Mouse (Mus musculus) midbrain, embryonic 13.5 days (tissue): Measurements from ENCODE around the gene Gm21256. TPM values are rescaled to one million over a fixed set of nuclear protein-coding genes. Genes with fewer than 3 reads are reported as not detected.
"Not testable (repeated sequence)": the region's sequence is repeated elsewhere in the genome, so short reads cannot be mapped to it uniquely, and the experiment has no call there.

Experiments used
- ATAC-seq: fragments of 200-750 bp; cut with Nextera tagmentation; 2 replicates; pipeline ENCODE4 v1.8.0; 2017; ENCODE audit warnings: mild to moderate bottlenecking, moderate TSS enrichment, moderate library complexity
- H3K27ac ChIP-seq: fragments of 300-500 bp; sonication (generic); 2 replicates; pipeline ENCODE4 v1.5.1; 2015; ENCODE audit warnings: inconsistent platforms, mild to moderate bottlenecking, moderate library complexity
- H3K27me3 ChIP-seq: fragments of 300-500 bp; sonication (generic); 2 replicates; pipeline ENCODE4 v1.6.1; 2015; ENCODE audit warnings: mild to moderate bottlenecking, inconsistent platforms
- H3K36me3 ChIP-seq: fragments of 300-500 bp; sonication (generic); 2 replicates; pipeline ENCODE4 v1.6.1; 2015; ENCODE audit warnings: mild to moderate bottlenecking, inconsistent platforms
- H3K4me1 ChIP-seq: fragments of 300-500 bp; sonication (generic); replicated peaks from 2 replicates; pipeline ENCODE4 v1.6.1; 2015; ENCODE audit warnings: inconsistent platforms
- H3K4me2 ChIP-seq: fragments of 300-500 bp; sonication (generic); replicated peaks from 2 replicates; pipeline ENCODE4 v1.6.1; 2015; ENCODE audit warnings: moderate library complexity, mild to moderate bottlenecking, inconsistent platforms
- H3K4me3 ChIP-seq: fragments of 300-500 bp; sonication (generic); replicated peaks from 2 replicates; pipeline ENCODE4 v1.5.1; 2015; ENCODE audit warnings: mild to moderate bottlenecking, inconsistent platforms
- H3K9ac ChIP-seq: fragments of 300-500 bp; sonication (generic); replicated peaks from 2 replicates; pipeline ENCODE4 v1.6.1; 2015; ENCODE audit warnings: mild to moderate bottlenecking, inconsistent platforms
- H3K9me3 ChIP-seq: fragments of 300-500 bp; sonication (generic); 2 replicates; pipeline ENCODE4 v1.6.1; 2016; ENCODE audit warnings: mild to moderate bottlenecking, inconsistent platforms
- WGBS: fragments of 180-500 bp; shearing (Covaris S2); methylation state at CpG from one replicate; pipeline ENCODE4 v1.1.7; 2015; 5-methylcytosine and 5-hydroxymethylcytosine counted together
- polyA plus RNA-seq: library from polyadenylated mRNA; unstranded; fragments of >200 nt; fragmentation: Nextera tagmentation; extraction: Ambion mirVana; gene quantifications from 2 replicates; pipeline ENCODE4 v1.2.1, GENCODE M21; 2015

Gene Gm21256
- not detected in 2 replicates for polyA plus RNA-seq

GRCm38 (mm10) chrY:47450660-47451059, at the start of gene Gm21256:
Gene Gm21256 (plus strand): TSS chrY:47450960.
- H3K4me1 ChIP-seq, H3K27me3 ChIP-seq, H3K4me2 ChIP-seq, ATAC-seq, H3K36me3 ChIP-seq, H3K9ac ChIP-seq, H3K4me3 ChIP-seq, H3K27ac ChIP-seq, H3K9me3 ChIP-seq: not testable (repeated sequence)
- no CpG with 5 or more reads among the region's 7 CpGs for WGBS

Other genes with a start within 250 kb of the Gm21256 start
- not detected in 2 replicates for gene Gm21170, start 240.1 kb downstream of the Gm21256 start, polyA plus RNA-seq